Mouse (Mus musculus) intestine, postnatal 0 days (tissue): ENCODE measurements at regions not wholly inside any gene's neighbourhood (a gene's known extent, or its start where the extent isn't known, plus 50 kb on each side); places are given as distances from the start of the nearest gene placed in this dataset.

Source experiments
- ATAC-seq: fragments of 200-750 bp; cut with Nextera tagmentation; 2 replicates; pipeline ENCODE4 v1.8.0; 2017; ENCODE audit warnings: mild to moderate bottlenecking, moderate TSS enrichment, moderate library complexity
- H3K27ac ChIP-seq: fragments of 300-500 bp; sonication (generic); 2 replicates; pipeline ENCODE4 v1.5.1; 2014; ENCODE audit warnings: mild to moderate bottlenecking, low read depth, low read length, moderate library complexity
- H3K27me3 ChIP-seq: fragments of 300-500 bp; sonication (generic); replicated peaks from 2 replicates; pipeline ENCODE4 v1.6.1; 2014; ENCODE audit warnings: low read length, mixed read lengths; ENCODE audit not compliant: control insufficient read depth, insufficient read depth
- H3K36me3 ChIP-seq: fragments of 300-500 bp; sonication (generic); 2 replicates; pipeline ENCODE4 v1.6.1; 2014; ENCODE audit warnings: mild to moderate bottlenecking, moderate library complexity; ENCODE audit not compliant: control insufficient read depth, insufficient read depth
- H3K4me1 ChIP-seq: fragments of 300-500 bp; sonication (generic); replicated peaks from 2 replicates; pipeline ENCODE4 v1.6.1; 2014; ENCODE audit warnings: antibody characterized with exemption, low read length, mixed read lengths; ENCODE audit not compliant: control insufficient read depth, insufficient read depth
- H3K4me2 ChIP-seq: fragments of 300-500 bp; sonication (generic); replicated peaks from 2 replicates; pipeline ENCODE4 v1.6.1; 2014; ENCODE audit warnings: low read depth, mild to moderate bottlenecking, moderate library complexity
- H3K4me3 ChIP-seq: fragments of 300-500 bp; sonication (generic); 2 replicates; pipeline ENCODE4 v1.5.1; 2014; ENCODE audit warnings: low read depth, low read length
- H3K9ac ChIP-seq: fragments of 300-500 bp; sonication (generic); 2 replicates; pipeline ENCODE4 v1.6.1; 2014; ENCODE audit warnings: mild to moderate bottlenecking, low read depth, low read length
- H3K9me3 ChIP-seq: fragments of 300-500 bp; sonication (generic); 2 replicates; pipeline ENCODE4 v1.6.1; 2016; ENCODE audit warnings: mixed run types; ENCODE audit not compliant: control insufficient read depth
- CTCF ChIP-seq: sonication (generic); IDR thresholded peaks from 2 replicates; pipeline ENCODE4 v1.5.1; 2016; ENCODE audit warnings: low read depth, mild to moderate bottlenecking, control low read depth, antibody characterized with exemption, moderate library complexity
- WGBS: fragments of 180-500 bp; shearing (Covaris S2); extraction: QIAGEN DNeasy Blood & Tissue Kit; methylation state at CpG from one replicate; pipeline ENCODE4 v1.1.7; 2014; 5-methylcytosine and 5-hydroxymethylcytosine counted together

GRCm38 (mm10) chr8:44801604-44802206 is 133.5 kb upstream of the Fat1 start:
- Histone ChIP-seq H3K4me3 (no peak overlapping the region), H3K27me3 (no peaks in the 10 kb centered on the region), H3K36me3 (no peaks in the 10 kb centered on the region), H3K4me1 (no peaks in the 10 kb centered on the region), H3K9me3 (no peaks in the 10 kb centered on the region), H3K27ac (peak overlapping the region; percentile 90), H3K9ac (no peak overlapping the region), H3K4me2 (peak overlapping the region; percentile 49)
- TF ChIP-seq CTCF, result no peak
- WGBS, result 24% methylated on average over 6 of the region's 6 CpGs
- ATAC-seq, result peak; percentile 68

GRCm38 (mm10) chr8:44802331-44802730 is 132.9 kb upstream of the Fat1 start:
- TF ChIP-seq CTCF, result no peak
- no peaks in the 10 kb centered on the region for H3K4me1 ChIP-seq
- no peak overlapping the region for H3K4me3 ChIP-seq
- ATAC-seq, result no peak
- H3K9ac ChIP-seq, result no peak overlapping the region
- H3K4me2 ChIP-seq, result peak overlapping the region; percentile 49
- no peaks in the 10 kb centered on the region for H3K36me3 ChIP-seq
- H3K27ac ChIP-seq, result peak overlapping the region; percentile 90
- no peaks in the 10 kb centered on the region for H3K9me3 ChIP-seq
- WGBS, result 25% methylated on average over 5 of the region's 5 CpGs
- H3K27me3 ChIP-seq, result no peaks in the 10 kb centered on the region

- no peaks in the 10 kb centered on the region for H3K27me3 ChIP-seq
- TF ChIP-seq CTCF, result no peak
- no peak for ATAC-seq
- no peaks in the 10 kb centered on the region for H3K36me3 ChIP-seq
- no peak overlapping the region for H3K9ac ChIP-seq
- no peak overlapping the region for H3K4me2 ChIP-seq
- H3K27ac ChIP-seq, result no peak overlapping the region
- no peaks in the 10 kb centered on the region for H3K9me3 ChIP-seq
- 71% methylated on average over 14 of the region's 14 CpGs for WGBS
- no peak overlapping the region for H3K4me3 ChIP-seq
- no peaks in the 10 kb centered on the region for H3K4me1 ChIP-seq
Measured at GRCm38 (mm10) chr8:44804414-44805178, 130.7 kb upstream of the Fat1 start.

DNA sequence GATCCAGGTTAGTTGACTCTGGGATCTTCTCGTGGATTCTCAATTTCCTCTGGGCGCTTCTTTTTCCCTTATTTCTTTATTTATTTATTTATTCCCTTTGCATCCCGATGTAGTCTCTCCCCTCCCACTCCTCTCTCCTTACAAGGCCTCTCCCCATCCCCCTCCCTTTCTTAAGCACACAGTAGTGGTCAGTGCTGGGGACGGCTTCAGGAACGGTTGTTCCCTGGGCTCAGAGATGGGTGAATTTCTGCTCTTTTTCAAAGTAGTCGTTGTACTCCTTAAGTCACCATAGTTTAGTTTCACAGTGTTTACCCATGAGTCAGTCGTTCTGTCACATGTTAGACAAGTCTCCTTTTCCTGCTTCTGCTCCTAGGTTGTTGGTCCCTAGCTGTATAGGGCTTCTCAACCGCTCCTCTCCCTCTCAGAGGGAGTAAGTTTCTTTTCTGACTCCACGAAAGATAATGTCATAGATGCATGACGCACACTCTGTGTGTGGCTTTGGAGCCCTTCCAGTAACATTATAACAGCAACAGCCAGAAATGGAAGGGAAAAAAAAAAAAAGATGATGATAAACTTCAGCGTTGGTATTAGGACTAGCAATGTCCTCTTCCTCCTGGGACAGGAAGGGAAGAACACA is 129.9 kb upstream of the Fat1 start:
- H3K4me2 ChIP-seq, result no peak overlapping the region
- H3K4me1 ChIP-seq, result no peaks in the 10 kb centered on the region
- no peak overlapping the region for H3K9ac ChIP-seq
- ATAC-seq, result no peak
- no peaks in the 10 kb centered on the region for H3K36me3 ChIP-seq
- TF ChIP-seq CTCF, result no peak
- WGBS, result 66% methylated on average over 11 of the region's 11 CpGs
- H3K27me3 ChIP-seq, result no peaks in the 10 kb centered on the region
- no peaks in the 10 kb centered on the region for H3K9me3 ChIP-seq
- no peak overlapping the region for H3K27ac ChIP-seq
- H3K4me3 ChIP-seq, result no peak overlapping the region

DNA sequence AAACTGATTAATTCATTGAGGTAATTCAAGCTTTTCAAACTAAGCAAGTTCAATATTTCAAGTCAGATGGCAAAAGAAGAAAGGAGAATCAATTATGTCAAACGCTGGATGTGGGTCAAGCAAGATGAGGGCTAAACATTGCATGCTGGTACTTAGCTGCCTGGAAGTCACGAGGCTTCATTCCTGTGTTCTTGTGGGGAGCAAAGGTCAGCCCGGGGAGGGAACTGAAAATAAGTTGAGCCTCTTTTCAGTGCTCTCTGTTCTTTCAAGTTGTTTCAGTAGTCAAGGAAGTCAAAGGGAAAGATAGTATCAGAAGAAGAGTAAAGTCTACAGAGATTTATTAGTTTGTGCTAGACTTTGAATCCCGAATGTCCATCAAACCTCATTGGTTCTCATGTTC is 122.9 kb upstream of the Fat1 start:
- no peak for TF ChIP-seq CTCF
- 39% methylated on average over 4 of the region's 4 CpGs for WGBS
- H3K4me2 ChIP-seq, result no peak overlapping the region
- H3K9me3 ChIP-seq, result no peaks in the 10 kb centered on the region
- H3K36me3 ChIP-seq, result no peaks in the 10 kb centered on the region
- H3K9ac ChIP-seq, result no peak overlapping the region
- H3K4me1 ChIP-seq, result no peaks in the 10 kb centered on the region
- H3K4me3 ChIP-seq, result no peak overlapping the region
- H3K27ac ChIP-seq, result no peak overlapping the region
- ATAC-seq, result peak; percentile 94
- H3K27me3 ChIP-seq, result no peaks in the 10 kb centered on the region

DNA sequence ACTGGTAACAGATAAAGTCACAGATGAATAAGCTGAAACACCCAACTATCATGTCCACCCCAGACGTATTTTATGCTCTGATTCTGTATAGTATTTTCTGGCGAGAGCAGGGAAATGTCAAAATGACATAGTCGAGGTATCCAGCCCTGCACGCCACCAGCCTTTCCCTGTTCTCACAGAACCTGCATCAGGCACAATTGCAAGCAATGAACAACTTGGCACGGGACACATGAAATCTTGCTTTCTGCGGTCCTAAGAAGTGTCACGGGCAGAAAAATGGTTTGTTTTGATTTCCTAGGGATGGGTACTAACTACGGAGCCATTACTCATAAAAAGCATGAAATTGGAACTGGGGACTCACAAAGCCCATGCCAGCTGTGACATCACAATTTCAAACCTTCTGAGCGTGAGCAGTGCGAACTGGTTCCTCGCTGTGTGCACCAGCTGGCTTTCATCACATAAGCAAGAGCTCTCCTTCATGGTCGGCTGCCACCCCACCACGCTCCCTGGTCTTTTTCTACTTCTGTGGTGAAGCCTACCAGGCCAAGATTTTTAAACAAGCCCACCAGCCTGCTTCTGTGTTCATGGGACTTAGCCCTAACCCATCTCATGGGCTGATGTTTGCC is 117.6 kb upstream of the Fat1 start:
- no peak overlapping the region for H3K4me2 ChIP-seq
- H3K27ac ChIP-seq, result no peak overlapping the region
- H3K9me3 ChIP-seq, result no peaks in the 10 kb centered on the region
- 69% methylated on average over 13 of the region's 13 CpGs for WGBS
- ATAC-seq, result no peak
- no peak overlapping the region for H3K4me3 ChIP-seq
- no peak overlapping the region for H3K9ac ChIP-seq
- TF ChIP-seq CTCF, result no peak
- no peaks in the 10 kb centered on the region for H3K4me1 ChIP-seq
- H3K27me3 ChIP-seq, result no peaks in the 10 kb centered on the region
- H3K36me3 ChIP-seq, result no peaks in the 10 kb centered on the region
